ENCODE assay signal across 20 mouse cellular contexts in the genomic region with DNA sequence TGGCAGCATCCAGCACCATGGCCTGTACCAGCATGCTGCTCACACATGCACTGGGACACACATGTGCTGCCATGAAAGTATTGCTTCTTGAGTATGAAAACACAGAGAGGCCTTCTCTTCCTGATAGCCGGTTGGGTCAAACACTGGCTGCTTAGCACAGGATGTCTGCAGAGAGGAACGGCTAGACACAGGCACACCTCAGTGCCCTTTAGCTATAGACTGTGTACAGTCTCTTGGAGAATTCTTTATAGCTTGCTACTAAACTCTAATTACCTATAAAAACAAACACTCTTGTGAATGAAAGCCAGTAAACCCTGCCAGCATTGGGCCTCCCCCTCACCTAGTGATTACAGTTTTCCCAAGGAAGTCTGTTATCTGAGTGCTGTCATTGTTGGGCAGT.
DNase-seq lines count a peak whose midpoint lies in the region; ATAC-seq and TF ChIP-seq lines count a peak whose summit lies in the region.
"Had no signal": no experiment of that assay in that cellular context is flagged by ENCODE, and none has a peak within 500 bp of the region (broad histone marks: within the 10 kb centered on the region; RNA-seq: fewer than 3 reads in every experiment).

No protein-coding gene starts in this region.

- H3K9ac ChIP-seq in embryonic facial prominence, embryonic 15.5 days = no peak overlapping the region
- H3K9ac ChIP-seq in limb, embryonic 11.5 days (ENCODE audit: low read length) = no peak overlapping the region
- H3K9ac ChIP-seq in hindbrain, embryonic 16.5 days (ENCODE audit: low read depth, low read length) = no peak overlapping the region
- H3K9ac ChIP-seq: embryonic facial prominence, embryonic 12.5 days; heart, embryonic 13.5 days; hindbrain, embryonic 15.5 days had no signal

- WGBS in heart, embryonic 10.5 days = 54% methylated on average over 2 of the region's 2 CpGs
- 45% methylated on average over 2 of the region's 2 CpGs for WGBS in embryonic facial prominence, embryonic 15.5 days
- WGBS in limb, embryonic 11.5 days = 58% methylated on average over 2 of the region's 2 CpGs
- 68% methylated on average over 2 of the region's 2 CpGs for WGBS in hindbrain, embryonic 16.5 days

- H3K27me3 ChIP-seq in heart, embryonic 10.5 days (ENCODE audit: insufficient read depth, poor library complexity, severe bottlenecking) = no peaks in the 10 kb centered on the region
- H3K27me3 ChIP-seq in G1E (ENCODE audit: insufficient read depth, low read length) = no peaks in the 10 kb centered on the region
- no peaks in the 10 kb centered on the region for H3K27me3 ChIP-seq in embryonic facial prominence, embryonic 15.5 days
- H3K27me3 ChIP-seq in limb, embryonic 11.5 days (ENCODE audit: control insufficient read depth, insufficient read depth, low read length) = no peaks in the 10 kb centered on the region
- H3K27me3 ChIP-seq in hindbrain, embryonic 16.5 days (replicated peaks; ENCODE audit: control insufficient read depth, insufficient read depth, low read length) = no peaks in the 10 kb centered on the region
- H3K27me3 ChIP-seq: embryonic facial prominence, embryonic 12.5 days; heart, embryonic 13.5 days; hindbrain, embryonic 15.5 days had no signal

- ATAC-seq in G1E (ENCODE audit: extremely low read depth, insufficient number of reproducible peaks, low FRiP score, poor library complexity, severe bottlenecking) = peak; percentile 1; the same call in 1 of the 2 replicates
- ATAC-seq in embryonic facial prominence, embryonic 15.5 days (ENCODE audit: insufficient number of reproducible peaks, low FRiP score, low TSS enrichment, low read depth) = 0 out of 2 replicates have a peak, but pooled peaks have one; percentile 21
- peak; percentile 74 for ATAC-seq in limb, embryonic 11.5 days (ENCODE audit: insufficient number of reproducible peaks, low FRiP score, low TSS enrichment, low read depth)
- ATAC-seq in hindbrain, embryonic 16.5 days = no peak
- ATAC-seq: forebrain, embryonic 14.5 days; inflammation-experienced regulatory T-cells, adult 6 months had no signal

- TF ChIP-seq CTCF in G1E (IDR thresholded peaks at IDR 0.05; ENCODE audit: low read depth, low read length) = no peak

- DNase-seq in heart, embryonic 10.5 days (ENCODE audit: low spot score) = no peak
- no peak for DNase-seq in heart, adult 8-10 months (ENCODE audit: low spot score)
- no peak for DNase-seq in G1E (ENCODE audit: low spot score)
- peak; percentile 36 for DNase-seq in limb, embryonic 11.5 days (ENCODE audit: low spot score)
- DNase-seq in layer of hippocampus, adult 11-12 months (ENCODE audit: low spot score) = no peak
- DNase-seq: cerebellum, adult 2 months; cerebellum, postnatal 14 days; embryo, embryonic 11 days; gastrocnemius, postnatal 36 days; heart, adult 2 months; heart, postnatal 36 days had no signal

- H3K36me3 ChIP-seq in heart, embryonic 10.5 days = no peaks in the 10 kb centered on the region
- no peaks in the 10 kb centered on the region for H3K36me3 ChIP-seq in G1E (replicated peaks)
- no peaks in the 10 kb centered on the region for H3K36me3 ChIP-seq in embryonic facial prominence, embryonic 15.5 days
- no peaks in the 10 kb centered on the region for H3K36me3 ChIP-seq in limb, embryonic 11.5 days (ENCODE audit: control insufficient read depth, insufficient read depth, low read length)
- no peaks in the 10 kb centered on the region for H3K36me3 ChIP-seq in hindbrain, embryonic 16.5 days (ENCODE audit: control insufficient read depth, insufficient read depth, low read length)
- H3K36me3 ChIP-seq: embryonic facial prominence, embryonic 12.5 days; forebrain, embryonic 10.5 days; hindbrain, embryonic 15.5 days had no signal

- H3K4me1 ChIP-seq in heart, embryonic 10.5 days = peaks cover 52% of the 10 kb centered on the region
- H3K4me1 ChIP-seq in G1E (ENCODE audit: insufficient read depth, low read depth, low read length) = no peaks in the 10 kb centered on the region
- peaks cover 28% of the 10 kb centered on the region for H3K4me1 ChIP-seq in embryonic facial prominence, embryonic 15.5 days
- H3K4me1 ChIP-seq in limb, embryonic 11.5 days (ENCODE audit: control insufficient read depth, insufficient read depth, low read length) = peaks cover 35% of the 10 kb centered on the region
- H3K4me1 ChIP-seq in hindbrain, embryonic 16.5 days (ENCODE audit: control insufficient read depth, insufficient read depth, low read depth, low read length) = peaks cover 13% of the 10 kb centered on the region

- H3K4me2 ChIP-seq in embryonic facial prominence, embryonic 15.5 days (replicated peaks) = no peak overlapping the region
- no peak overlapping the region for H3K4me2 ChIP-seq in limb, embryonic 11.5 days (ENCODE audit: low read depth, severe bottlenecking)
- H3K4me2 ChIP-seq in hindbrain, embryonic 16.5 days (ENCODE audit: low read length) = no peak overlapping the region
- H3K4me2 ChIP-seq: embryonic facial prominence, embryonic 12.5 days; heart, embryonic 13.5 days; hindbrain, embryonic 15.5 days had no signal

- H3K4me3 ChIP-seq in heart, embryonic 10.5 days = no peak overlapping the region
- H3K4me3 ChIP-seq in G1E (ENCODE audit: low read depth, low read length) = no peak overlapping the region
- H3K4me3 ChIP-seq in embryonic facial prominence, embryonic 15.5 days (replicated peaks) = no peak overlapping the region
- H3K4me3 ChIP-seq in limb, embryonic 11.5 days (ENCODE audit: low read depth, low read length) = no peak overlapping the region
- no peak overlapping the region for H3K4me3 ChIP-seq in hindbrain, embryonic 16.5 days (ENCODE audit: low read length)
- H3K4me3 ChIP-seq: embryonic facial prominence, embryonic 12.5 days; erythroblast, embryonic 14.5 days; forebrain, embryonic 10.5 days; heart, adult 2 months; heart, embryonic 13.5 days; hindbrain, embryonic 15.5 days had no signal

- no peaks in the 10 kb centered on the region for H3K9me3 ChIP-seq in heart, embryonic 10.5 days
- peaks cover 24% of the 10 kb centered on the region for H3K9me3 ChIP-seq in G1E (replicated peaks)
- no peaks in the 10 kb centered on the region for H3K9me3 ChIP-seq in embryonic facial prominence, embryonic 15.5 days (replicated peaks)
- no peaks in the 10 kb centered on the region for H3K9me3 ChIP-seq in limb, embryonic 11.5 days (ENCODE audit: control insufficient read depth, low read length)
- no peaks in the 10 kb centered on the region for H3K9me3 ChIP-seq in hindbrain, embryonic 16.5 days (ENCODE audit: control insufficient read depth, low read length)
- H3K9me3 ChIP-seq: embryonic facial prominence, embryonic 12.5 days; forebrain, embryonic 10.5 days; heart, embryonic 13.5 days; hindbrain, embryonic 15.5 days had no signal

- H3K27ac ChIP-seq in heart, embryonic 10.5 days = peak overlapping the region; percentile 54; the same call in 1 of the 2 replicates
- H3K27ac ChIP-seq in embryonic facial prominence, embryonic 15.5 days (replicated peaks) = no peak overlapping the region
- H3K27ac ChIP-seq in limb, embryonic 11.5 days (replicated peaks; ENCODE audit: low read depth, low read length) = peak overlapping the region; percentile 32; the same call in 1 of the 2 replicates
- no peak overlapping the region for H3K27ac ChIP-seq in hindbrain, embryonic 16.5 days (ENCODE audit: low read depth, low read length)
- H3K27ac ChIP-seq: embryonic facial prominence, embryonic 12.5 days; forebrain, embryonic 10.5 days; heart, adult 2 months; heart, embryonic 13.5 days; hindbrain, embryonic 15.5 days had no signal

Comparison
In these comparisons a context has a peak if more than half of its experiments do, and no peak if none do; other contexts are left out.
1. H3K27ac ChIP-seq: peak in heart, embryonic 10.5 days (single experiment) and limb, embryonic 11.5 days (single experiment); none in embryonic facial prominence, embryonic 15.5 days (single experiment) and hindbrain, embryonic 16.5 days (single experiment).